Mouse (Mus musculus): ENCODE data around the gene Akap17b.
"Not testable (repeated sequence)": the region's sequence is repeated elsewhere in the genome, so short reads cannot be mapped to it uniquely, and the experiment has no call there.

Akap17b gene

DNA sequence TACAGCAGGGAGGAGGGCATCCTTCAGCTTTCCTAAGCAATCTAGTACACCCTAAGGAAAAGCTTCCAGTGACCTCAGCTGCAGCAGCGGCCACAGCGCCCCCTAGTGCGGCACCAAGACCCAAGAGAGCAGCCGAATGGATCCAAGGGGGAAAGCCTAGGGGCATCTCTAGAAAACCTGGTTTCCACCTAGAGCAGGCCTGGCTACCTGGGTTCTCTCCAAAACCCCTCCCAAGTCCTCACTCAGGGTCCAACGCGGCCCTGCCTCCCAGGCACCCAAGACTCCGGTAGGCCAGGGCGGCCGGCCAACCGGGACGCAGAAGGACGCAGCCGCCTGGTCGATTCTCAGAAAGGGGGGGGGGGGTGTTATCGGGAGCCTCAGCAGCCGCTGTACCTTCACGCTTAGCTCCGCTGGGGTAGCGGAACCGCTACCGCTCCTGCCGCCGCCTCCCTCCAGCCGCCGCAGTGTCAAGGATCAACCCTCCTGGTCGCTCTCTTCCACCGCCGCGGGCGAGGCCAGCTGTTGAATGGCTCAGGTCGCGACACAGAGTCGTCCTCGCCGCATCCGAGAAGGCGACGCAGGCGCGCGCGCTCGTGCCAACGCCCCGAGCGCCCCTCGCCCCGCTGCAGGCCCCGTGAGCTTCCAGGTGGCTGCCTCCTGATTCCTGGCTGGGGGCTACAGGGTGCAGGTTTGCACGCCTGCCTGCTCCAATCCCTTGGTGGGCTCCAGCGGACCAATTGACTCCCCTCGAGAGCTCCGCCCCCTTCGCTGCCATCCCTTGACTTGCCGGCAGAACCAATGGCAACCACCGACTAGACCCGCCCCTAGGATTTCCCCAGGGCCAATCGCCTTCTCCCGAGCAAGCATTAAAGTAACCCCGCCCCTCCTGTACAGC lies at the start of gene Akap17b:
TSS of gene Akap17b (minus strand) at position 739 of the 895 bp plus-strand sequence.
- DNase-seq (ENCODE audit: low spot score in 2 of 2), result peak; percentile 45 to 74

DNA sequence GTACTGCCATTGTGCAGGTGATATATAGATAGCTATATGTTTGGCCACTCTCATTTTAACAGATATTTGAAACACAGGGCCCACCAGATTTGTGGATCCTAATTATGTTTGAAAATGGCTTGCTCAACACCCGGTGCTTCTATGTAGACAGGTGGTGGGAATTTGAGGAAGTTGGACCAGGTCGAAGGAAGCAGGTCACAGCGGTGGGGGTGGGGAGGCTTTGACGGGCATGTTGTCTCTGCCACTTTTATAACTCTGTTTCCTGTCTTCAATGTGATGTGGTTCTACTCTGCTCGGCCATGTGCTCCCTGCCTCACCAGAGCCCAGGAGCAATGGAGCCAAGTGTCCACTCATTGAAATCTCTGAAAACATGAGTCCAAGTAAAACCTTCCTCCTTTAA lies 46.2 kb upstream of the Akap17b start:
- no peak for DNase-seq (ENCODE audit: low spot score in 2 of 2)

DNA sequence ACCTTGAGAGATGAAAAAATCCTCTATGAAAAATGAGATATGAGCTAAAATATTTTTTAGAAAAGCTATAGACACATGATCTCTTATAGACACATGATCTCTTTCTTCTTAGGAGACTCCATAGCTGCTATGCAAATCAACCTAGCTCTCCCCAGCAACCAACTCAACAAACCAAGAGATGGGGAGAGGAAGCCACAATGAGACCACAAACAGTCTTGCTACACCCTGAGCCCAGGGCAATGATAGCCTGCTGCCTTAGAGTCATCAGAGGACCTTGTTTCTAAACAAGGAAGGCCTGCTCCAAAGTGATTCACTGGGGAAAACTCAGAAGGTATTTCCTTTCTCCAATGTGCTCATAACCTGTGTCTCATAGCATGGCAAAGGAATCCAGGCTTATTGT lies 44.5 kb upstream of the Akap17b start:
- no peak for DNase-seq (ENCODE audit: low spot score in 2 of 2)

DNA sequence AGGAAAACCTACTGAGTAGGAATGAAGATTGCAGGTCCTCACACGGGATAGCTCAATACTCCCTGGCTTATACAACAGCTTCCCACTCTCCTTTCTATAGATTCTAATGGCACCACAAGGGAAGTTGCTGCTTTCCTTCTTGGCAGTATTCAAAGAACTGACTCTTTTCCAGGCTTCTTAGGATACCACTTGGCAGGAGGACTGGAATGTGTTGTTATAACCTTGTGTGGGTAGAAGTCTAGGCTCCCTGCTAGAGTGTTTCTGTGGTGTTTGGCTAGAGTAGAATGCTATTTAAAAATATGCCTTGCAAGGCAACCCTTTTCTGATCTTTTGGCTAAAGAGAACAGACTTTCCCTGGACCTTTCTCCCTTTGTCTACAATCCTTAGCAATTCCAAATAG lies 31.6 kb upstream of the Akap17b start:
- DNase-seq (ENCODE audit: low spot score in 2 of 2), result no peak

DNA sequence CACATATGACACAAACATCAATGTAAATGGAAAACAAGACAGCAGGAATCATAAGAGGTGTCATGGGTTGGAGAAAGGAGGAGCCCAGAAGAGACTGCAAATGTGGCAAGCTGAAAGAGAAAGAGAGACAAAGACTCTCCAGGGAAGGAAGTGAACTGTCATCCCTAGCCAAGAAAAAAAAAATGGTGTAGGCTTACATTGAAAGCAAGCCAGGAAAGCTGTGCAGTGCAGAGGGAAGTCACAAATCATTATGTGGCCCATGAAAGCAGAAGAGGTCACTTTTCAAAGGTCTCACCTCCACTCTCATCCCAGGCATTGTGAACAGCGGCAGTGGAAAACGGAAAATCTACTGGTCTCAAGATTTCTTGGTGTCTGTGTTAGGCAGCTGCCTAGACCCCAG lies 27.5 kb upstream of the Akap17b start:
- no peak for DNase-seq (ENCODE audit: low spot score in 2 of 2)

DNA sequence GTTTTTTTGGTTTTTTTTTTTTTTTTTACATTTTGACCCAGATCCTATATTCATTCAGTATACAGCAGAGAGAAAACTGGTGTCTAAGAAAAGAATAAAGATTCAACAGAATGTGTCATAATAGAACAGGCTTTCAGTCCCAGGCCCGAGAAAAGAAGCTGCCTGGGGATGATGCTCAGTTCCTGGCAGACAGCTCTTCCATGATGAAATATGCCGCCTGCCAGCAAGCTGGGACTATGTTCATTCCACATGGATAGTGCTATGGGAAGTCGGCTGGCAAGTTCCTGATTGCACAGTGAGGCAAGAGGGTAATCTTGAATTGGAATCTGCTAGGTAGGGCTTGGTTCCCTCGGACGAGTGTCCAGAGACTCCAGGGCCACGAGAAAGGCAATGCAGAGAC lies 5.1 kb downstream of the Akap17b start:
- peak in 1 of 2 experiments; percentile 6 for DNase-seq (ENCODE audit: low spot score in 2 of 2)

DNA sequence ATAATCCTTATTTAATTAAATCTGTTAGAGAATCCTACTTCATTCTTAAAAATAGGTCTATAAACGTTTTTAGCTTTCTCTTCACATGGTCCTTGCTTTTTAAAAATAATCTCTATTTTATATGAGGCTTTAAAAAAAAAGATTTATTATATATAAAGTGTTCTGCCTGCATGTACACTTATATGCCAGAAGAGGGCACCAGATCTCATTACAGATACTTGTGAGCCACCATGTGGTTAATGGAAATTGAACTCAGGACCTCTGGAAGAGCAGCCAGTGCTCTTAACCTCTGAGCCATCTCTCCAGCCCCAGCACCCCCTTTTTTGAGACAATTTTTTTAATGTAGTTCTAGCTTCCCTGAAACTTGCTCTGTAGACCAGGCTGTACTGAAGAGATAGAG lies 14.4 kb downstream of the Akap17b start:
- DNase-seq (ENCODE audit: low spot score in 2 of 2), result no peak

DNA sequence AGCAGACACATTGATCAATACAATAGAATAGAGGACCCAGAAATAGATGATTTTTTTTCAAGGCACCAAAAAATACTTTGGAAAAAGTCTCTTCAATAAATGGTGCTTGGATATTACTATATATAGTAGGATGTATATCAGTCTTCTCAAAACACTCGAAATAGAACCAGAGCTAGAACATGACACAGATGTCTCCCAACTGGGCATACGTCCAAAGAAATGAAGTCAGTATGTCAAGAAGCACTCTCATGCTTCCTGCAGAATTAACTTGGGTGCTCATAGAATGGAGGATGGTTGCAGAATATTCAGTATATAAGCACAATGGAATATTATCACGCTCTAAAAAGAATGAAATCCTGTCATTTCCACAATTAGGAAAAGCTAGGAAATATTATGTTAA lies 17.1 kb downstream of the Akap17b start:
- no peak for DNase-seq (ENCODE audit: low spot score in 2 of 2)

DNA sequence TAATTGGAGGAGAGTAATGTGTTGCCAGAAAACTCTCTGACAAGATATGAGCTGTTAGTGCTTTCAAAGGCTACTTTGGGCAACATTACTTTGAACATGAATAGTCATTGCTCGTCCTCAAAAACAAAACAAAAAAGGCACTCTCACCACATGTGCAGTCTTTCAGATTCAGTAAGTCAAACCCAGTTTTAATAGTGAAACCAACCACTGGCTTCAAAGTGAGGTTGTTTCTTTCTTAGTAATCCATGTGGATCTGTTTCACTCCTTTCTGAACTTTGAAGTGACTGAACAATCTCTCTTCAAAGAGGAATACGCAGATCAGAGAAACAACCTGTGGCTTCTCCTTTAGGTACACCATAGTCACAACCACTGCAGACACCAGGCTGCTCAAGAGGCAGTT lies 36.1 kb downstream of the Akap17b start:
- no peak for DNase-seq (ENCODE audit: low spot score in 2 of 2)

DNA sequence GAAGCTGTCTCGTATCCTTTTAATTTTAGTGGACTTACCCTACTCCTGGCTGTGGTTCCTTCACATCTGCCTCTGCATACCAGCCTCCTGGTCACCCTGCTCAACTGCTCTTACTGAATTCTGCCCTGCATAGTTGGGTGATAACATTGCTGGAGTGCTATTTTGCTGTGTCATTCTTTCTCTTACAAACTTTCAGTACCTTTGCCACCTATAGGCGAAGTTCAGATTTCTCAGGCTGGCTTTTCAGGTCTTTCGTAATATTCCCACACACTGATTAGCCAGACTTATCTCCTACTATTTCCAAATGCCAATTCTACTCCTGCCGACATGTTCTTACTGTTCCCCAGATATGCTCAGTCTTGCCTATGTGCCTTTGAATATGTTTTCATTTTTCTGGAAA lies 41.2 kb downstream of the Akap17b start:
- DNase-seq (ENCODE audit: low spot score in 2 of 2), result no peak

DNA sequence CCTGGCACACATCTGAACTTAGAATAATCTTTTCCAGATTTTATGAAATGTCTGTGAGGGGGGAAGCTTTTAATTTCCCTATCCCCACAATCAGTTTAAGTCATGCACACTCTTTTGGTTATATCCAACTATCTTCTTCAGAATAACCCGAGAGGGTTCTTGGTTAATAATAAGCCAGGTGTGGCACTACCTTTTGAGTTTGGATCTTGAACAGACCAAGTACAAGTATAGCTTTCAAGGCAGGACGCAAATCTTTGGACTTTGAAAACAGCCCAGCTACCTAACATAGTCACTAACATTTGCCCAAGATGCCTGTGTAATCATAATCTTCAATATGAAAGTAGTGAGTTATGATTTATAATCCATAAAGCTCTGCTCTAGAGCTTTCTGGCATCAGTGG lies 42.3 kb downstream of the Akap17b start:
- DNase-seq (ENCODE audit: low spot score in 2 of 2), result no peak

DNA sequence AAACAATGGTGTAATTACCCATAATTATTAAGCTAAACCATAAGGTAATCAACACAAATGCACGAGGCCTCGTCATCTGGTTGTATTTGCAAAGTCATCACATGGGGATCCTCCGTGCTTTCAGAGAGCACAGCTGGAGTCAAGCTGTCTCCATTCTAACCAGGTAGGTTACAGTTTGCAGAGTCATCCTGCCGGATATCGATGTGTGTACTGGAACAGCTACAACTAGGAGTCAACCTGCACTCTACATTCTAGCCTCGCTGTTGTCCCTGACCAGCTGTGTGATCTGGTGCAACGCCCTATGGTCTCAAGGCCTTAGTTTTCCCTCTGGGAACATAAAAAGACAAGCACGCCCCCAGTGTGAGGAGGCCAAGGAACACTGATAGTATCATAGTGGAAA lies 45.1 kb downstream of the Akap17b start:
- no peak for DNase-seq (ENCODE audit: low spot score in 2 of 2)

DNA sequence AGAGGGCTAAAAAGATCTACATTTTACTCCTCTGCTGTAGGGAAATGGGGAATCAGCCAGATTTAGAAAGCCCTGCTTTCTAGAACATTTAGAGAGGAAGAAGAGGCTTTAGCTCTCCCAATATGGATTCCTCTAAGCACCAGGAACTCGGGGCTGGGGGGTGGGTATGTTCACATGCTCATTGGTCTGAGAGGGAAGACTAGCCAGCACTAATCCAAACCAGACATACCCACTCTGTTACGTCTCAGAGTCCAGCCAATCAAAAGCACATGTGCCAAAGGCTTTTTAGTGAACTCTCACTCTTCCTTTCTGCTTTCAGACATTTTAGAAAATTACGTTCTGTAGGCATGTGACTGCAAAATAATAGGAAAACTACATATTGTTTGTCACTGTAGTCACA lies 45.5 kb downstream of the Akap17b start:
- no peak for DNase-seq (ENCODE audit: low spot score in 2 of 2)

DNA sequence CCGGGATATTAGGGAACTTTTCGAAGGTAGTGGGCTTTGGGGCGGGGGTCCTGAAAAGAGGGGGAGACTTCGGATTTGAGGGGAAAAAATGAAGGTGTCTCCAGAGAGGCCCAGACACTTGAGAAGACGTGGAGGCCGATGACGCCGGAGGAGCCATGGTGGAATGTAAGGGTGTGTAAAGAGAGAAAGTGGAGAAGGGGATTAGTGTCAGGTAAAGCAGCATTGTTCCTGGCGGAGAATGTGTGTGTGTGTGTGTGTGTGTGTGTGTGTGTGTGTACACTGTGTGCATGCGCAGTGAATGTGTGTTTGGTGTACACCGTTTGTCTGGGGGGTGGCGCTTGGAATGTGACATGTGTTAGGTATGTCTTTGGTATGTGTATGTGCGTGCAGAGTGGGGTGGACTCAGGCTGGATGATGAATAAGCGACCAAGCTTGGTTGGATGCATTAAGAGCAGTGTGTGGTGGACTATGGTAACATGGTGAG lies 46.3 kb downstream of the Akap17b start:
- DNase-seq (ENCODE audit: low spot score in 2 of 2), result no peak

DNA sequence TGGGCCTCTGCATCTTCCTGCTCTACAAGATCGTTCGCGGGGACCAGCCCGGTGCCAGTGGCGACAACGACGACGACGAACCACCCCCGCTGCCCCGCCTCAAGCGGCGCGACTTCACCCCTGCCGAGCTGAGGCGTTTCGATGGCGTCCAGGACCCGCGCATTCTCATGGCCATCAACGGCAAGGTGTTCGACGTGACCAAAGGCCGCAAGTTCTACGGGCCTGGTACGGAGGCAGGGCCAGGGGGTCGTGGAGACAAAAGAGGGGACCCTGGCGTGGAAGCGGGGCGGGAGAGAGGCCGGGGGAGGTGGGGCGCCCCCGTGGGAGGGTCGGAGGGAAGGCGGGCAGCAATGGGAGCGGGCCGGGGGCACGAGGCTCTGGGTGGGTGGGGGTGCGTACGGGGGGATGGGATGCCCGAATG lies 46.8 kb downstream of the Akap17b start:
- no peak for DNase-seq (ENCODE audit: low spot score in 2 of 2)

DNA sequence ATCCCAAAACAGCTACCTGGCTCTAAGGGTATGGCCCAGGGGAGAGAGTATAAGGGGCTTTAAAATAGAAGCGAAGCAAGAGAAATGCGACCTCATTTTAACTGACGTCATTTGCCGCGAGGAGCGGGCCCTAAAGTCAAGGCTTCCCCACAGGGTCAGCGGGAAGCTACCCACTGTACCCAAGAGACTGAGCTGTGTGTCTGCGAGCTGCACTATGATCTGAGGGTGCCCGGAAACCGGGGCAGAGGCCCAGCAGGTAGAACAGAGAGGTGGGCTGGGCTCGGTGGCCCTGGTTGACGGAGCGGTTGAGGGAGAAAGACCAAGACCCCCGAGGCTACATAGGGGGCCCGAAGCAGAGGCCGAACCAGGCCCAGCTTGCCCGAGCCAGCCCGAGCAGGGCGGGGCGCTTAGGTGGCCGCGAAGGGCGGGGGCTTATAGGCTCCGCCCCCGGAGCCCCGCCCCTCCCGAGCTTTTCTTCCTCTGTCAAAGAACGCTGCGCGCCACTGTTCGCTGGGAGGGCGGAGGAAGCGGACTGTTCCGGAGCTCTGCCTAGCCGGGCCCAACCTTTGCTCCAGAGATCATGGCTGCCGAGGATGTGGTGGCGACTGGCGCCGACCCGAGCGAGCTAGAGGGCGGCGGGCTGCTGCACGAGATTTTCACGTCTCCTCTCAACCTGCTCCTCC lies 47.3 kb downstream of the Akap17b start, which contains the start of gene Pgrmc1:
TSS of gene Pgrmc1 (plus strand) at position 500 of the 683 bp plus-strand sequence.
- DNase-seq (ENCODE audit: low spot score in 2 of 2), result peak; percentile 46 to 78

DNA sequence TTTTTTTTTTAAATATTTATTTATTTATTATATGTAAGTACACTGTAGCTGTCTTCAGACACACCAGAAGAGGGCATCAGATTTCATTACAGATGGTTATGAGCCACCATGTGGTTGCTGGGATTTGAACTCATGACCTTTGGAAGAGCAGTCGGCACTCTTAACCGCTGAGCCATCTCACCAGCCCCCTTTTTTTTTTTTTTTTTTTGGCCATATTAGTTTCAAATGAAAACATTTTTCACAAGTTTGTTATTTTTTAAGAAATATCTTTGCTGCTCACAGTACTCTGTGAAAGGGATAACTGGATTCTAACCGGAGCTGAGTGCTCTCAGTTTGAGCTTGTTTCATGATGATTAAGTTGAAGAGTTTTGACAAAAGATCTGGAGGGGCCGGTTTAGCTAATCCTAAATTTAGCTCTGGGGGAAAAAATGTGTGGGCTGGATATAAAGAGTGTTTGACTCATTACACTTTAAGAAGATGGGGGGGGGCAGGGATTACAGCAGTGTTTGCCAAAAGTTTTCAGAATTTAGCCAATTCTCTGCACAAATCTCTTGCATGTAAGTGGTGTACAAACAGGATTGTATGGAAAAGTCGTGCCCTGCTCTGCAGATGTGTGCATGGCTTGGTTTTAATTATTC lies 48.6 kb downstream of the Akap17b start:
- not testable (repeated sequence) for DNase-seq (ENCODE audit: low spot score in 2 of 2)

DNA sequence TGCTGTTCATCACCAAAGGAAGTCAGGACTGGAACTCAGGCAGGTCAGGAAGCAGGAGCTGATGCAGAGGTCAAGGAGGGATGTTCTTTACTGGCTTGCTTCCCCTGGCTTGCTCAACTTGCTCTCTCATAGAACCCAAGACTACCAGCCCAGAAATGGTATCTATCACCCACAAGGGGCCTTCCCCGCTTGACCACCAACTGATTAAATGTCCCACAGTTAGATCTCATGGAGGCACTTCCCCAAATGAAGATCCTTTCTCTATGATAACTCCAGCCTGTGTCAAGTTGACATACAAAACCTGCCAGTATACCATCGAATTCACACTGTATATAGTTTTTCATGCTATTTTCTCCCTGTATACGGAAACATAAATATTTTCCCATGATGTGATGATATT lies 49.9 kb downstream of the Akap17b start:
- no peak for DNase-seq (ENCODE audit: low spot score in 2 of 2)

DNA sequence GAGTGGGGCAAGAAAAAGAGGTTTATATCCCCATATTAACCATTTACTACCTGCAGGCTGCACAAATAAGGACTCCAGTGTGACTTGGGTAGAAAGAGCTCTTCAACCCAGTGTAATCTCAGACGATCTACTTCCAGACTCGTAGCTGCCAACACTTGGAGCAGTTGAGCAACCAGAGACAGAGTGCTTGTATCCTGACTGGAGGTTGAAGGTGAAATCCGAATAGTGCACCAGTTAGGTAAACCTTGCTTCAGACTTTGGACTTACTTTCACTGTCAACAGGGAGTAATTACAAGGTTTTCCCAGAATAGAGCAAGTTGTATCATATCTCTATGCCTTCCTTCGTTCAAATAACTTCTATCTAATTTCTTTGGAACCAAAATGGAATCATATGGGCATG lies 53.7 kb downstream of the Akap17b start:
- no peak for DNase-seq (ENCODE audit: low spot score in 2 of 2)

DNA sequence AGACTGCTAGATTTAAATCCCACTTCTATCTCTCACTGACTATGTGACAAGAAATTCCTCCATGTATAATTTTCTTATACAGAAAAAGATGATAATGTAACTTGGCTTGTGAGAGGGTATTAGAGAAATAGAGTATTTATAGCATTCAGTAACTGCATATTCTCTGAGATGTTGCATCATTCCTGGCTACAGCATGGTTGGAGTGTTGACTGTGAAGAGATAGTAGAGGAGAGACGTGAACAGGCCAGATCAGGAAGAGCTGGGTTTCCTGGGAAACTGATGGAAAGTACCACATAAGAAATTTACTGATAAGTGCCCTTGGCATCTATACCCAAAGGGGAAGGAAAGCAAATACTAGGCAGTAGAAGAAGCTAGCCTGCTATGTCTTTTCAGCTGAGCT lies 54.1 kb downstream of the Akap17b start:
- DNase-seq (ENCODE audit: low spot score in 2 of 2), result no peak

DNA sequence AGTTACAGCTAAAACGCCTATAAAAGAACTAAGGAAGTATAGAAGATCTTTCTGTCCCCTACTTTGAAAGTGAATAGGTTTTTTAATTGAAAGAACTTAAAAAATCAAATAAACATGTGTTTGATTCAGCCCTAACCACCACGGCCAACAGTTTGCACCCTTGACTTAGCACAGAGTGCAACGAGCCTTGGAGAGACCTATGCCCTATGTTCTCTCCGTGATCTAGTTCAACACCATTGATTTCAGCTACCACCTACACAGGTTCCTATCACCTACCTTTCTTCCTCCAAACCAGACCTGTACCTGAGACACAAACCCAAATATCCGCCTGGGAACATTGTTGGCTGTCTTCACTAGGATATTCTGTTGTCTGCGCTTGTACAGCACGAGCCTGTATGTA lies 54.9 kb downstream of the Akap17b start:
- DNase-seq (ENCODE audit: low spot score in 2 of 2), result no peak
